Mouse (Mus musculus) intestine, embryonic 14.5 days (tissue): ENCODE measurements around the gene Zfp526. TPM values are rescaled to one million over a fixed set of nuclear protein-coding genes. Genes with fewer than 3 reads are reported as not detected.

Experiments used
- ATAC-seq: fragments of 200-750 bp; cut with Nextera tagmentation; replicated peaks from 2 replicates; pipeline ENCODE4 v1.8.0; 2017; ENCODE audit warnings: low read depth, moderate number of reproducible peaks, moderate TSS enrichment, moderate library complexity; ENCODE audit not compliant: low FRiP score, low TSS enrichment
- DNase-seq: peaks from one replicate; pipeline ENCODE4 v3.0.0-alpha.2; 2018; ENCODE audit warnings: low spot score
- H3K27ac ChIP-seq: fragments of 300-500 bp; sonication (generic); 2 replicates; pipeline ENCODE4 v1.5.1; 2014; ENCODE audit warnings: low read depth, mild to moderate bottlenecking, control low read depth
- H3K27me3 ChIP-seq: fragments of 300-500 bp; sonication (generic); replicated peaks from 2 replicates; pipeline ENCODE4 v1.6.1; 2014; ENCODE audit warnings: low read length, control low read depth; ENCODE audit not compliant: control insufficient read depth, insufficient read depth
- H3K36me3 ChIP-seq: fragments of 300-500 bp; sonication (generic); 2 replicates; pipeline ENCODE4 v1.6.1; 2014; ENCODE audit warnings: low read length, control low read depth; ENCODE audit not compliant: control insufficient read depth, insufficient read depth
- H3K4me1 ChIP-seq: fragments of 300-500 bp; sonication (generic); replicated peaks from 2 replicates; pipeline ENCODE4 v1.6.1; 2014; ENCODE audit warnings: low read length, control low read depth, mixed read lengths; ENCODE audit not compliant: control insufficient read depth, insufficient read depth
- H3K4me2 ChIP-seq: fragments of 300-500 bp; sonication (generic); 2 replicates; pipeline ENCODE4 v1.6.1; 2014; ENCODE audit warnings: low read length
- H3K4me3 ChIP-seq: fragments of 300-500 bp; sonication (generic); 2 replicates; pipeline ENCODE4 v1.5.1; 2014; ENCODE audit warnings: low read depth, low read length, control low read depth, mixed read lengths
- H3K9ac ChIP-seq: fragments of 300-500 bp; sonication (generic); 2 replicates; pipeline ENCODE4 v1.6.1; 2014; ENCODE audit warnings: mild to moderate bottlenecking, low read length
- H3K9me3 ChIP-seq: fragments of 300-500 bp; sonication (generic); 2 replicates; pipeline ENCODE4 v1.6.1; 2016; ENCODE audit warnings: low read length, control low read depth; ENCODE audit not compliant: control insufficient read depth
- WGBS: fragments of 180-500 bp; shearing (Covaris S2); extraction: QIAGEN DNeasy Blood & Tissue Kit; methylation state at CpG from one replicate; pipeline ENCODE4 v1.1.7; 2014; 5-methylcytosine and 5-hydroxymethylcytosine counted together
- polyA plus RNA-seq: library from polyadenylated mRNA; unstranded; fragments of >200 nt; fragmentation: Nextera tagmentation; extraction: Ambion mirVana; gene quantifications from 2 replicates; pipeline ENCODE4 v1.2.1, GENCODE M21; 2014

Zfp526 gene
- polyA plus RNA-seq, 1 experiment from 2014 or later: 4.2 TPM

- no peak overlapping the region for H3K27ac ChIP-seq
Observed at GRCm38 (mm10) chr7:25243361-25243760, 22.1 kb downstream of the Zfp526 start.

GRCm38 (mm10) chr7:25244562-25245369 is 23.5 kb downstream of the Zfp526 start:
- Histone ChIP-seq H3K27ac (no peak overlapping the region), H3K4me3 (no peak overlapping the region), H3K27me3 (no peaks in the 10 kb centered on the region), H3K4me2 (no peak overlapping the region), H3K4me1 (peaks cover 28% of the 10 kb centered on the region), H3K36me3 (peaks cover 44% of the 10 kb centered on the region), H3K9ac (no peak overlapping the region), H3K9me3 (no peaks in the 10 kb centered on the region)
- WGBS: 91% methylated on average over 27 of the region's 30 CpGs
- no peak for ATAC-seq
- no peak for DNase-seq

More at GRCm38 (mm10) chr7:25243361-25243760, 22.1 kb downstream of the Zfp526 start:
- no peak overlapping the region for H3K4me3 ChIP-seq
- H3K27me3 ChIP-seq: no peaks in the 10 kb centered on the region
- DNase-seq: no peak
- peaks cover 31% of the 10 kb centered on the region for H3K4me1 ChIP-seq
- no peak overlapping the region for H3K4me2 ChIP-seq
- H3K9ac ChIP-seq: no peak overlapping the region
- 92% methylated on average over 4 of the region's 4 CpGs for WGBS
- no peaks in the 10 kb centered on the region for H3K9me3 ChIP-seq
- peaks cover 44% of the 10 kb centered on the region for H3K36me3 ChIP-seq
- no peak for ATAC-seq

GRCm38 (mm10) chr7:25246079-25246758 is 25.0 kb downstream of the Zfp526 start:
- WGBS: 54% methylated on average over 20 of the region's 20 CpGs
- H3K9ac ChIP-seq: peak overlapping the region; percentile 97; the same call in 1 of the 2 replicates
- ATAC-seq: no peak

GRCm38 (mm10) chr7:25246759-25247137 is 25.5 kb downstream of the Zfp526 start:
- H3K4me1 ChIP-seq: peaks cover 33% of the 10 kb centered on the region
- H3K27me3 ChIP-seq: no peaks in the 10 kb centered on the region
- DNase-seq (no peak), ATAC-seq (no peak)
- peaks cover 44% of the 10 kb centered on the region for H3K36me3 ChIP-seq
- WGBS: 49% methylated on average over 4 of the region's 4 CpGs
- peak overlapping the region; percentile 97 for H3K9ac ChIP-seq
- H3K4me3 ChIP-seq: peak overlapping the region; percentile 97; the same call in 1 of the 2 replicates
- H3K27ac ChIP-seq: peak overlapping the region; percentile 97; the same call in 1 of the 2 replicates
- no peaks in the 10 kb centered on the region for H3K9me3 ChIP-seq
- peak overlapping the region; percentile 98 for H3K4me2 ChIP-seq

More at GRCm38 (mm10) chr7:25246079-25246758, 25.0 kb downstream of the Zfp526 start:
- no peaks in the 10 kb centered on the region for H3K9me3 ChIP-seq
- no peak for DNase-seq
- H3K27me3 ChIP-seq: no peaks in the 10 kb centered on the region
- peak overlapping the region; percentile 98 for H3K4me2 ChIP-seq
- peak overlapping the region; percentile 22; the same call in 1 of the 2 replicates for H3K27ac ChIP-seq
- H3K4me3 ChIP-seq: peak overlapping the region; percentile 97; the same call in 1 of the 2 replicates
- H3K4me1 ChIP-seq: peaks cover 28% of the 10 kb centered on the region
- H3K36me3 ChIP-seq: peaks cover 44% of the 10 kb centered on the region

- Histone ChIP-seq H3K4me1 (peaks cover 36% of the 10 kb centered on the region), H3K4me2 (peak overlapping the region; percentile 98), H3K27ac (peak overlapping the region; percentile 97), H3K9me3 (no peaks in the 10 kb centered on the region), H3K4me3 (peak overlapping the region; percentile 97), H3K27me3 (no peaks in the 10 kb centered on the region), H3K36me3 (peaks cover 38% of the 10 kb centered on the region), H3K9ac (peak overlapping the region; percentile 97)
- no peak for ATAC-seq
- DNase-seq: no peak
- 16% methylated on average over 3 of the region's 3 CpGs for WGBS
Observed at GRCm38 (mm10) chr7:25247498-25247897, 26.3 kb downstream of the Zfp526 start.

- H3K4me1 ChIP-seq: peaks cover 36% of the 10 kb centered on the region
- H3K9me3 ChIP-seq: no peaks in the 10 kb centered on the region
- ATAC-seq (0 out of 2 replicates have a peak, but pooled peaks have one; percentile 6), DNase-seq (peak; percentile 74)
- H3K36me3 ChIP-seq: peaks cover 31% of the 10 kb centered on the region
- peak overlapping the region; percentile 97 for H3K27ac ChIP-seq
- peak overlapping the region; percentile 97 for H3K9ac ChIP-seq
- 2% methylated on average over 18 of the region's 18 CpGs for WGBS
- peak overlapping the region; percentile 98 for H3K4me2 ChIP-seq
- H3K27me3 ChIP-seq: no peaks in the 10 kb centered on the region
- peak overlapping the region; percentile 97 for H3K4me3 ChIP-seq
Observed at GRCm38 (mm10) chr7:25248018-25248647, 26.9 kb downstream of the Zfp526 start.

GRCm38 (mm10) chr7:25248846-25249313 is 27.7 kb downstream of the Zfp526 start:
- peak overlapping the region; percentile 97 for H3K4me3 ChIP-seq
- DNase-seq (peak; percentile 82), ATAC-seq (no peak; the same call in none of the 2 replicates)
- no peaks in the 10 kb centered on the region for H3K27me3 ChIP-seq
- H3K4me2 ChIP-seq: peak overlapping the region; percentile 98
- peaks cover 36% of the 10 kb centered on the region for H3K4me1 ChIP-seq
- H3K9ac ChIP-seq: peak overlapping the region; percentile 97
- no peaks in the 10 kb centered on the region for H3K9me3 ChIP-seq
- H3K36me3 ChIP-seq: peaks cover 25% of the 10 kb centered on the region
- 0% methylated on average over 25 of the region's 25 CpGs for WGBS
- H3K27ac ChIP-seq: peak overlapping the region; percentile 97
